Mouse (Mus musculus): ENCODE data around the gene D630039A03Rik. TPM values are rescaled to one million over a fixed set of nuclear protein-coding genes. Genes with fewer than 3 reads are reported as not detected.

D630039A03Rik gene
- polyA plus RNA-seq, 2 experiments = 0.17 to 0.36 TPM

- peak; percentile 68 for DNase-seq (ENCODE audit: low spot score)
- Histone ChIP-seq H3K27ac (replicated peaks; ENCODE audit: low read depth, low read length) (no peak overlapping the region), H3K9me3 (ENCODE audit: control insufficient read depth, low read length) (no peaks in the 10 kb centered on the region), H3K36me3 (ENCODE audit: control insufficient read depth, insufficient read depth, low read length) (0 out of 2 replicates have a peak, but pooled peaks cover 3% of the 10 kb centered on the region), H3K4me1 (ENCODE audit: control insufficient read depth, insufficient read depth, low read length) (peaks cover 2% of the 10 kb centered on the region; the same call in 1 of the 2 replicates), H3K4me2 (replicated peaks; ENCODE audit: low read depth, low read length, severe bottlenecking) (no peak overlapping the region), H3K27me3 (ENCODE audit: control insufficient read depth, insufficient read depth, low read length) (no peaks in the 10 kb centered on the region), H3K9ac (ENCODE audit: low read depth, low read length, severe bottlenecking) (no peak overlapping the region), H3K4me3 (replicated peaks; ENCODE audit: low read length) (no peak overlapping the region)
- no peak for ATAC-seq (ENCODE audit: low FRiP score, low read depth)
- 15% methylated on average over 4 of the region's 4 CpGs for WGBS
- TF ChIP-seq POLR2A (IDR thresholded peaks at IDR 0.05; ENCODE audit: borderline replicate concordance, extremely low read depth, insufficient read depth, insufficient read length) = no peak
Observed at GRCm38 (mm10) chr4:57901210-57901609, 14.9 kb downstream of the D630039A03Rik start.

DNA sequence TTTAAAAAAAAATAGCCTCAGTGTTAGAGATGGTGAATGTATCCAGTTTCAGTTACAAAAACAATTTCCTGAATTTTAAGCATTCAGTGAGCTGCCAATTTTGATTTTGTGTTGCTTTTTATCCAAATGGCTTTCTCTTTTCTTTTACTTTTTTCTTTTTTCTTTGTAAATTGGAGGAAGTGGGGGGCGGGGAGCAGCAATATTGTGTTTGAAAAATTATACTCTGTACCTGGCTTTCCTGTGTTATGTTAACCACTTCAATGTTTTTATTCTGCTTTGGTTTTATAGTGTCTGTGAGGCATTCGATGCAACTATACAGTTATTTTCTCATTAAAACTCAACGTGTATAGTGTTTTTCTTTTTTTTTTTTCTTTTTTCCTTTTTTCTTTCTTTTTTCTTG lies 19.5 kb downstream of the D630039A03Rik start:
- Histone ChIP-seq H3K4me3 (replicated peaks; ENCODE audit: low read length) (no peak overlapping the region), H3K27ac (replicated peaks; ENCODE audit: low read depth, low read length) (no peak overlapping the region), H3K36me3 (ENCODE audit: control insufficient read depth, insufficient read depth, low read length) (peaks cover 9% of the 10 kb centered on the region; the same call in 1 of the 2 replicates), H3K9ac (ENCODE audit: low read depth, low read length, severe bottlenecking) (no peak overlapping the region), H3K4me2 (replicated peaks; ENCODE audit: low read depth, low read length, severe bottlenecking) (no peak overlapping the region), H3K27me3 (ENCODE audit: control insufficient read depth, insufficient read depth, low read length) (no peaks in the 10 kb centered on the region), H3K9me3 (ENCODE audit: control insufficient read depth, low read length) (no peaks in the 10 kb centered on the region), H3K4me1 (ENCODE audit: control insufficient read depth, insufficient read depth, low read length) (peaks cover 3% of the 10 kb centered on the region; the same call in 1 of the 2 replicates)
- 54% methylated on average over 3 of the region's 3 CpGs for WGBS
- no peak for TF ChIP-seq POLR2A (IDR thresholded peaks at IDR 0.05; ENCODE audit: borderline replicate concordance, extremely low read depth, insufficient read depth, insufficient read length)
- DNase-seq (ENCODE audit: low spot score) = no peak
- no peak for ATAC-seq (ENCODE audit: low FRiP score, low read depth)

GRCm38 (mm10) chr4:57895902-57896301 lies 20.2 kb downstream of the D630039A03Rik start:
- no peak for TF ChIP-seq POLR2A (IDR thresholded peaks at IDR 0.05; ENCODE audit: borderline replicate concordance, extremely low read depth, insufficient read depth, insufficient read length)
- Histone ChIP-seq H3K36me3 (ENCODE audit: control insufficient read depth, insufficient read depth, low read length) (peaks cover 9% of the 10 kb centered on the region; the same call in 1 of the 2 replicates), H3K9me3 (ENCODE audit: control insufficient read depth, low read length) (no peaks in the 10 kb centered on the region), H3K27ac (replicated peaks; ENCODE audit: low read depth, low read length) (no peak overlapping the region), H3K4me1 (ENCODE audit: control insufficient read depth, insufficient read depth, low read length) (peaks cover 3% of the 10 kb centered on the region; the same call in 1 of the 2 replicates), H3K9ac (ENCODE audit: low read depth, low read length, severe bottlenecking) (no peak overlapping the region), H3K4me2 (replicated peaks; ENCODE audit: low read depth, low read length, severe bottlenecking) (no peak overlapping the region), H3K4me3 (replicated peaks; ENCODE audit: low read length) (no peak overlapping the region), H3K27me3 (ENCODE audit: control insufficient read depth, insufficient read depth, low read length) (no peaks in the 10 kb centered on the region)
- DNase-seq (ENCODE audit: low spot score) (no peak), ATAC-seq (ENCODE audit: low FRiP score, low read depth) (no peak)
- WGBS = 67% methylated on average over 6 of the region's 6 CpGs

GRCm38 (mm10) chr4:57895140-57895539 lies 21.0 kb downstream of the D630039A03Rik start:
- Histone ChIP-seq H3K4me1 (ENCODE audit: control insufficient read depth, insufficient read depth, low read length) (peaks cover 3% of the 10 kb centered on the region; the same call in 1 of the 2 replicates), H3K9ac (ENCODE audit: low read depth, low read length, severe bottlenecking) (no peak overlapping the region), H3K27ac (replicated peaks; ENCODE audit: low read depth, low read length) (no peak overlapping the region), H3K4me2 (replicated peaks; ENCODE audit: low read depth, low read length, severe bottlenecking) (no peak overlapping the region), H3K36me3 (ENCODE audit: control insufficient read depth, insufficient read depth, low read length) (peaks cover 9% of the 10 kb centered on the region; the same call in 1 of the 2 replicates), H3K27me3 (ENCODE audit: control insufficient read depth, insufficient read depth, low read length) (no peaks in the 10 kb centered on the region), H3K4me3 (replicated peaks; ENCODE audit: low read length) (no peak overlapping the region), H3K9me3 (ENCODE audit: control insufficient read depth, low read length) (no peaks in the 10 kb centered on the region)
- DNase-seq (ENCODE audit: low spot score) (no peak), ATAC-seq (ENCODE audit: low FRiP score, low read depth) (no peak)
- WGBS = 59% methylated on average over 5 of the region's 5 CpGs
- no peak for TF ChIP-seq POLR2A (IDR thresholded peaks at IDR 0.05; ENCODE audit: borderline replicate concordance, extremely low read depth, insufficient read depth, insufficient read length)

DNA sequence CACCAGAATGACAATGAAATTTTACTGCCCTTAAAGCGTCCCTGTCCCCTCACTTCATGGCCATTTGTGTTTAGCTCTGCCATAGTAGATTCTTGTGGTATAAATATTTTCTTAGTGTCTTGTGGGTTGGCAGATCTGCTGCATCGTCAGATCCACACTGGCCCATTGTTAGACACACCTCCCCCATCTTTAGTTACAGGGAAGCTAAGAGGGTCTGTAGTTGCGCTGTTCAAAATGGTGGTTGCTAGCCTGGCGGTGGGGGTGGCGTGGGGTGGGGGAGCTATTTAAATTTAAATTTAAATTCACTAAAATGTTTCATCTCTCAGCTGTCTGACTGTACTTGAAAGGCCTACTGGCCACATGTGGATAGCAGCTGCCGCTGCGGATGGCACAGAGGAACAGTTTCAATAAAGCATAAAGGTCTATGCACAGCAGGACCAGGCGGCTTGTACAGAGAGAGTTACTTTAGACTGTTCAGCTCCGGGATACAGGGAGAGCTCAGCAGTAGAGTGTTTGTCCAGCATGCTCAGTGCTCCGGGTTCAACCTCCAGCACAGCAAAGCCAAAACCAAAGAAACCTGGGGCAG lies 24.0 kb downstream of the D630039A03Rik start:
- TF ChIP-seq POLR2A (IDR thresholded peaks at IDR 0.05; ENCODE audit: borderline replicate concordance, extremely low read depth, insufficient read depth, insufficient read length) = no peak
- WGBS = 58% methylated on average over 10 of the region's 10 CpGs
- Histone ChIP-seq H3K36me3 (ENCODE audit: control insufficient read depth, insufficient read depth, low read length) (peaks cover 6% of the 10 kb centered on the region; the same call in 1 of the 2 replicates), H3K9ac (ENCODE audit: low read depth, low read length, severe bottlenecking) (no peak overlapping the region), H3K4me3 (replicated peaks; ENCODE audit: low read length) (no peak overlapping the region), H3K4me1 (ENCODE audit: control insufficient read depth, insufficient read depth, low read length) (peaks cover 3% of the 10 kb centered on the region; the same call in 1 of the 2 replicates), H3K4me2 (replicated peaks; ENCODE audit: low read depth, low read length, severe bottlenecking) (no peak overlapping the region), H3K9me3 (ENCODE audit: control insufficient read depth, low read length) (no peaks in the 10 kb centered on the region), H3K27ac (replicated peaks; ENCODE audit: low read depth, low read length) (no peak overlapping the region), H3K27me3 (ENCODE audit: control insufficient read depth, insufficient read depth, low read length) (no peaks in the 10 kb centered on the region)
- DNase-seq (ENCODE audit: low spot score) (no peak), ATAC-seq (ENCODE audit: low FRiP score, low read depth) (no peak; the same call in 1 of the 2 replicates)

Measured in limb, embryonic 14.5 days (tissue).